Mouse (Mus musculus) E14TG2a.4 (cell line): ENCODE measurements around the gene Itprid1.

ENCODE experiments used
- H3K27me3 ChIP-seq: 2 replicates; pipeline ENCODE4 v1.6.1; 2014; ENCODE audit warnings: low read length, control low read depth; ENCODE audit not compliant: insufficient read depth
- H3K36me3 ChIP-seq: 2 replicates; pipeline ENCODE4 v1.6.1; 2014; ENCODE audit warnings: low read length, control low read depth; ENCODE audit not compliant: insufficient read depth
- H3K4me1 ChIP-seq: replicated peaks from 2 replicates; pipeline ENCODE4 v1.6.1; 2014; ENCODE audit warnings: low read depth, low read length, control low read depth
- H3K4me3 ChIP-seq: replicated peaks from 2 replicates; pipeline ENCODE4 v1.5.1; 2014; ENCODE audit warnings: mild to moderate bottlenecking, low read length
- H3K9me3 ChIP-seq: 2 replicates; pipeline ENCODE4 v1.6.1; 2014; ENCODE audit warnings: low read length, control low read depth
- CTCF ChIP-seq: conservative IDR thresholded peaks from 2 replicates; pipeline ENCODE4 v1.5.1; 2014; ENCODE audit warnings: low read length
- NANOG ChIP-seq: IDR thresholded peaks from 2 replicates; pipeline ENCODE4 v1.6.1; 2014; ENCODE audit warnings: borderline replicate concordance, low read length, mixed read lengths
- POU5F1 ChIP-seq: IDR thresholded peaks from 2 replicates; pipeline ENCODE4 v1.6.1; 2014; ENCODE audit warnings: low read length, borderline replicate concordance

The Itprid1 gene

GRCm38 (mm10) chr6:55920866-55921630 is 84.4 kb downstream of the Itprid1 start:
- Histone ChIP-seq H3K27me3 (no peaks in the 10 kb centered on the region), H3K36me3 (no peaks in the 10 kb centered on the region), H3K4me1 (no peaks in the 10 kb centered on the region), H3K9me3 (no peaks in the 10 kb centered on the region), H3K4me3 (no peak overlapping the region)
- TF ChIP-seq POU5F1 (no peak), NANOG (no peak), CTCF (no peak)

- Histone ChIP-seq H3K9me3 (no peaks in the 10 kb centered on the region), H3K4me1 (no peaks in the 10 kb centered on the region), H3K36me3 (no peaks in the 10 kb centered on the region), H3K4me3 (no peak overlapping the region), H3K27me3 (no peaks in the 10 kb centered on the region)
- no peak for TF ChIP-seq POU5F1
- TF ChIP-seq NANOG, result no peak
Measured at GRCm38 (mm10) chr6:55944709-55945108, 108.0 kb downstream of the Itprid1 start.

GRCm38 (mm10) chr6:55950345-55951110 is 113.8 kb downstream of the Itprid1 start:
- Histone ChIP-seq H3K27me3 (no peaks in the 10 kb centered on the region), H3K9me3 (no peaks in the 10 kb centered on the region), H3K4me1 (no peaks in the 10 kb centered on the region), H3K36me3 (no peaks in the 10 kb centered on the region), H3K4me3 (no peak overlapping the region)
- no peak for TF ChIP-seq NANOG
- TF ChIP-seq CTCF, result peak; percentile 46

GRCm38 (mm10) chr6:55972998-55973397 is 136.3 kb downstream of the Itprid1 start:
- Histone ChIP-seq H3K4me3 (no peak overlapping the region), H3K36me3 (no peaks in the 10 kb centered on the region), H3K4me1 (no peaks in the 10 kb centered on the region), H3K27me3 (no peaks in the 10 kb centered on the region), H3K9me3 (no peaks in the 10 kb centered on the region)
- TF ChIP-seq POU5F1, result no peak
- TF ChIP-seq NANOG, result no peak
- peak; percentile 27; the same call in 1 of the 2 replicates for TF ChIP-seq CTCF

GRCm38 (mm10) chr6:55979766-55980165 is 143.1 kb downstream of the Itprid1 start:
- no peaks in the 10 kb centered on the region for H3K4me1 ChIP-seq
- no peaks in the 10 kb centered on the region for H3K9me3 ChIP-seq
- no peak overlapping the region for H3K4me3 ChIP-seq
- TF ChIP-seq CTCF, result no peak
- TF ChIP-seq POU5F1, result no peak
- no peak for TF ChIP-seq NANOG
- no peaks in the 10 kb centered on the region for H3K36me3 ChIP-seq
- no peaks in the 10 kb centered on the region for H3K27me3 ChIP-seq

- TF ChIP-seq NANOG (no peak), CTCF (no peak), POU5F1 (no peak)
- Histone ChIP-seq H3K4me1 (no peaks in the 10 kb centered on the region), H3K27me3 (no peaks in the 10 kb centered on the region), H3K36me3 (no peaks in the 10 kb centered on the region), H3K9me3 (no peaks in the 10 kb centered on the region), H3K4me3 (no peak overlapping the region)
Measured at GRCm38 (mm10) chr6:56008711-56009110, 172.0 kb downstream of the Itprid1 start.

GRCm38 (mm10) chr6:56012384-56012783 is 175.7 kb downstream of the Itprid1 start:
- Histone ChIP-seq H3K27me3 (no peaks in the 10 kb centered on the region; the same call in 1 of the 2 replicates), H3K4me1 (no peaks in the 10 kb centered on the region), H3K9me3 (no peaks in the 10 kb centered on the region), H3K36me3 (no peaks in the 10 kb centered on the region), H3K4me3 (no peak overlapping the region)
- TF ChIP-seq NANOG, result no peak
- TF ChIP-seq CTCF, result no peak
- no peak for TF ChIP-seq POU5F1

GRCm38 (mm10) chr6:56017291-56017994 is 180.7 kb downstream of the Itprid1 start, which contains the start of gene Ppp1r17:
Ppp1r17 (plus strand) TSS chr6:56017497.
- Histone ChIP-seq H3K27me3 (no peaks in the 10 kb centered on the region; the same call in 1 of the 2 replicates), H3K9me3 (no peaks in the 10 kb centered on the region), H3K4me3 (no peak within 1 kb of the TSS), H3K4me1 (no peaks in the 10 kb centered on the region), H3K36me3 (no peaks in the 10 kb centered on the region)
- TF ChIP-seq NANOG (no peak), POU5F1 (no peak), CTCF (no peak)
